Mouse (Mus musculus): ENCODE measurements around the gene Med29. TPM values are rescaled to one million over a fixed set of nuclear protein-coding genes. Genes with fewer than 3 reads are reported as not detected.
A peak's percentile ranks its signal among the peaks of the same experiment; 100 is the strongest.

The Med29 gene
- polyA plus RNA-seq, 1 experiment from 2014 or later: 48.3 TPM

DNA sequence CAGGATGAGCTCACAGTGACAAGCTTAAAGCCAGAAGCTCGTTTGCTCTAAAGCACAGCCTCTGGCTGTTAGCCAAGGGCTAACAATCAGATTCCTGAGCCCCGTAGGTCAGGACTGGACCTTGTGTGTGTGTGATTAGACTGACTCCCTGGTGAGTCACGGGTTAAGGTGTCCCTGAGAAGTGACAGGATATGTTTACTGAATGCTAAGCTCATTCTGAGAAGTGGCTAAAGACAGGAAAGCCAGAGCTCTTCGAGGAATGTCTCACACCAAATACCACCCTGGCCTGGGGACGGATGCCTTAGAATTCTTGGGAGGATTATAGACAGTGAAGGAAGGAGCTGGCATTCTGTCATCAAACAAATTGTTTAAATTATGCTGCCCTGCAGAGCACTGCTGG is 34.5 kb downstream of the Med29 start:
- peak; percentile 21 for ATAC-seq
- H3K4me2 ChIP-seq (replicated peaks): peak overlapping the region; percentile 18; the same call in 1 of the 2 replicates
- no peaks in the 10 kb centered on the region for H3K27me3 ChIP-seq (replicated peaks)
- H3K4me3 ChIP-seq (replicated peaks): no peak overlapping the region
- peak overlapping the region; percentile 74 for H3K27ac ChIP-seq
- peaks cover 40% of the 10 kb centered on the region for H3K36me3 ChIP-seq
- H3K9me3 ChIP-seq: no peaks in the 10 kb centered on the region
- no peak overlapping the region; the same call in 1 of the 2 replicates for H3K9ac ChIP-seq
- WGBS: 3% methylated on average over 5 of the region's 5 CpGs
- H3K4me1 ChIP-seq (replicated peaks): peaks cover 27% of the 10 kb centered on the region

DNA sequence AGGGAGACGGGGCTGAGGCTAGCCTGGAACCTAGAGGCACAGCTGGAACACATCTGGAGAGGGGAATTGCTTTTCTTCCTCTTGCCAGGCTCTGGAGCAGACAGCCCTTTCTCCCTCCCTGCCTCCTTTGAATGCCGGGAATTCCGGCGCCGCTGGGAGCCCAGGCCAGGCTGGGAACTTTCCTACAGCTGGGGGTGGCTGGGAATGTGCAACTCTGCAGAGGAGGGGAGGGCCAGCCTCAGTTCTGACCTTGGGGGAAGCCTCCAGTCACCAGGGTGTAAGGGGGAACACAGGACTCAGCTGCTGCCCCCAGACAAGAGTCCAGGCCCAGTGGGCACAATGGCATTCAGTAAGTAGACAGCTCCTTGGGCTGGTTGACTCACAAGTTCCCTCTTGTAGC is 35.5 kb downstream of the Med29 start:
- peaks cover 27% of the 10 kb centered on the region for H3K4me1 ChIP-seq (replicated peaks)
- no peak overlapping the region for H3K9ac ChIP-seq
- no peaks in the 10 kb centered on the region for H3K9me3 ChIP-seq
- peak overlapping the region; percentile 18; the same call in 1 of the 2 replicates for H3K4me2 ChIP-seq (replicated peaks)
- peak overlapping the region; percentile 74 for H3K27ac ChIP-seq
- 10% methylated on average over 5 of the region's 5 CpGs for WGBS
- ATAC-seq: peak; percentile 55
- no peak overlapping the region for H3K4me3 ChIP-seq (replicated peaks)
- no peaks in the 10 kb centered on the region for H3K27me3 ChIP-seq (replicated peaks)
- H3K36me3 ChIP-seq: peaks cover 36% of the 10 kb centered on the region

DNA sequence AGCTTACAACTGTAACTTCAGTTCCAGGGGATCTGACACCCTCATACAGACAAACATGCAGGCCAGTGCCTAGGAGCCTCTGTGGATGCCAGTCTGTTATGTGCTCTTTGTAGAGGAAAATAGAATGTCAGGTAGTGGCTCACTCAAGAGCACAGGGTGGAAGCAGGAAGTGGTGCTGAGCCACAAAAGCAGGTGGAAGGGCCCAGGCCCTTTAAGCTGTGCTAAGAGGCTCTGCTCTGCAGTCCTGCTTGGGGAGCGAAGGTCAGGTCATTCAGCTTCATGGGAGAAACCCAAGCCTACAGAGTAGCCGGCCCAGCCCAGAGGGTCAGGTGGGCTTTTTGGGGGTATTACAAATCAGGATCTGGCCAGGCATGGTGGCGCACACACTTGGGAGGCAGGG is 37.3 kb downstream of the Med29 start:
- Histone ChIP-seq H3K36me3 (peaks cover 27% of the 10 kb centered on the region), H3K9me3 (no peaks in the 10 kb centered on the region), H3K27ac (no peak overlapping the region), H3K4me1 (replicated peaks) (peaks cover 33% of the 10 kb centered on the region), H3K4me2 (replicated peaks) (no peak overlapping the region), H3K27me3 (replicated peaks) (no peaks in the 10 kb centered on the region), H3K9ac (no peak overlapping the region), H3K4me3 (replicated peaks) (no peak overlapping the region)
- ATAC-seq: no peak
- 86% methylated on average over 3 of the region's 3 CpGs for WGBS

DNA sequence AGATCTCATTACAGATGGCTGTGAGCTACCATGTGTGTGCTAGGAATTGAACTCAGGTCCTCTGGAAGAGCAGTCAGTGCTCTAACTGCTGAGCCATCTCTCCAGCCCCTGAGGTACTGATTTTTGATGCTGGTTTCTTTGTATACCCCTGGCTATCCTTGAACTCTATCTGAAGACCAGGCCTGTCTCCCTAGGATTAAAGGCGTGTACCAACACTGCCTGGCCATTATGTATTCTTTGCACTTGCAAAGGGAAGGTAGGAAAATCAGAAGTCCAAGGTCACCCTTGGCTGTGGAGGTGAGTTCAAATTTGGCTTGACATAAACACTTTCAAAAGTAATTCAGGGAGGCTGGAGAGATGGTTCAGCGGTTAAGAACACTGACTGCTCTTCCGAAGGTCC is 37.9 kb downstream of the Med29 start:
- Histone ChIP-seq H3K9me3 (no peaks in the 10 kb centered on the region), H3K9ac (no peak overlapping the region), H3K27ac (no peak overlapping the region), H3K4me1 (replicated peaks) (peaks cover 37% of the 10 kb centered on the region), H3K4me2 (replicated peaks) (no peak overlapping the region), H3K27me3 (replicated peaks) (no peaks in the 10 kb centered on the region), H3K36me3 (peaks cover 27% of the 10 kb centered on the region), H3K4me3 (replicated peaks) (no peak overlapping the region)
- no peak for ATAC-seq
- 93% methylated on average over 3 of the region's 3 CpGs for WGBS

DNA sequence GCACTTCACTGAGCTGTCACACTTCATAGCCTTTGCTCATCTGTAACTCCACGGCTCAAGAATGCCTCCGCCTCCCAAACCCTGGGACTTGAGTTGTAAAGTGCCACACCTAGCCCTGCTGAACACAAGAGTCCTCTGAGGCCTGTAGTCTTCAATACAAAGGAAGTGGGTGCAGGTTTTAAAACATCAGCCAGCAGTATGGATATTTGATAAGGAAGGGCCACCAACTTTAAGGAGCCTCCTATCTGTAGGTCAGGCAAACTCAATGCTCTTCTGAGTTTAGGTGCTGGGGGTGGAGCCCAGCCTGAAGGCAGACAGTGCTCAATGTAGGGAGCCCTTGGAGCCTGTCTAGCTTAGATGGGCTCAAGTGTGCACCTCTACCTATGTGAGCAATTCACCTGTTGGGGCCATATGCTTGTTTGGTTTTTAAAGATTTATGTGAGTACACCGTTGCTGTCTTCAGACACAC is 38.4 kb downstream of the Med29 start:
- H3K4me3 ChIP-seq (replicated peaks): no peak overlapping the region
- 72% methylated on average over 3 of the region's 3 CpGs for WGBS
- no peak overlapping the region for H3K9ac ChIP-seq
- no peak for ATAC-seq
- H3K36me3 ChIP-seq: peaks cover 26% of the 10 kb centered on the region
- H3K27ac ChIP-seq: 0 out of 2 replicates have a peak overlapping the region, but pooled peaks have one; percentile 6
- no peaks in the 10 kb centered on the region for H3K27me3 ChIP-seq (replicated peaks)
- H3K9me3 ChIP-seq: no peaks in the 10 kb centered on the region
- peaks cover 37% of the 10 kb centered on the region for H3K4me1 ChIP-seq (replicated peaks)
- no peak overlapping the region for H3K4me2 ChIP-seq (replicated peaks)

DNA sequence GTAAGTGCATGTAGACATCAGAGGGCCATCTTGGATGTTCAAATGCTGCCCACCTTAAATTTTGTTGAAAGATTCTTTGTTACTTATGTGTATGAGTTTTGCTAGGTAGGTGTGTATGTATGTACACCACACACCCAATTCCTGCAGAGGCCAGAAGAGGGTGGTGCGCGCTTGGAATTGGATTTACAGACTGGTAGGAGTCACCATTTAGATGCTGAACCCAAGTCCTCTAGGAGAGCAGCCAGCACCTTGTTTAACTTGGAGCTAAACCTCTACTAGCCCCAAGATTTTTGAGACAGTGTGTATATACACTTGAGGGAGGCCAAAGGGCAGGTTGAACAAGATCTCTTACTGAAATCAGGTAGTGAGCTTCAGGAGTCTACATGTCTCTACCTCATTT is 39.2 kb downstream of the Med29 start:
- Histone ChIP-seq H3K27ac (no peak overlapping the region), H3K4me3 (replicated peaks) (no peak overlapping the region), H3K9ac (no peak overlapping the region), H3K27me3 (replicated peaks) (no peaks in the 10 kb centered on the region), H3K4me2 (replicated peaks) (no peak overlapping the region), H3K9me3 (no peaks in the 10 kb centered on the region), H3K36me3 (peaks cover 21% of the 10 kb centered on the region), H3K4me1 (replicated peaks) (peaks cover 28% of the 10 kb centered on the region)
- no peak for ATAC-seq
- WGBS: 97% methylated on average over 2 of the region's 2 CpGs

DNA sequence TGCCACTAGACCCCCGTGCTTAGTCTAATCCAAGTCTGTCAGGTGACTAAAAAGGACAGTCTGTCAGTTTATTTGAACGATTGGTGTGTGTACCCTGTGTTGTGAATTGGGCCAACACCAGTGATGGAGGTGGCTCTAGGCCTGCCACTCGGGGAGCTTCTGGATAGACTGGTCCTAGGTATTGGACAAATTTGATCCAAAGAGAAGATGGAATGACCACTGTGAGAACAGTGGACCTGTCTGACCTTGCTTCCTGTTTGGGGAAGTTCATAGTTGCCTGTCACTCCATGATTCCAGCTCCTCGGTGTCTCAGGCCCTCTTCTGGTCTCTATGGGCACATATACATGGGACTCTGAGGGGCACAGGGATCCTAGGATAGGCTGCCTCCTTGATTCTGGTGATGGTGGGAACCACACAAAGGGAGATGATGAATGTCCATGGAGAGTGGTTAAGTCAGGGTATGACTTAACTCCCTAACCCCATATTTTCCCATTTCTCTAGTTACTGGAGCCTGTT is 40.8 kb downstream of the Med29 start:
- Histone ChIP-seq H3K4me3 (replicated peaks) (peak overlapping the region; percentile 83), H3K9me3 (no peaks in the 10 kb centered on the region), H3K4me2 (replicated peaks) (peak overlapping the region; percentile 71), H3K4me1 (replicated peaks) (peaks cover 12% of the 10 kb centered on the region), H3K27ac (no peak overlapping the region), H3K9ac (peak overlapping the region; percentile 97), H3K27me3 (replicated peaks) (no peaks in the 10 kb centered on the region), H3K36me3 (peaks cover 21% of the 10 kb centered on the region)
- no peak for ATAC-seq
- 38% methylated on average over 4 of the region's 4 CpGs for WGBS

DNA sequence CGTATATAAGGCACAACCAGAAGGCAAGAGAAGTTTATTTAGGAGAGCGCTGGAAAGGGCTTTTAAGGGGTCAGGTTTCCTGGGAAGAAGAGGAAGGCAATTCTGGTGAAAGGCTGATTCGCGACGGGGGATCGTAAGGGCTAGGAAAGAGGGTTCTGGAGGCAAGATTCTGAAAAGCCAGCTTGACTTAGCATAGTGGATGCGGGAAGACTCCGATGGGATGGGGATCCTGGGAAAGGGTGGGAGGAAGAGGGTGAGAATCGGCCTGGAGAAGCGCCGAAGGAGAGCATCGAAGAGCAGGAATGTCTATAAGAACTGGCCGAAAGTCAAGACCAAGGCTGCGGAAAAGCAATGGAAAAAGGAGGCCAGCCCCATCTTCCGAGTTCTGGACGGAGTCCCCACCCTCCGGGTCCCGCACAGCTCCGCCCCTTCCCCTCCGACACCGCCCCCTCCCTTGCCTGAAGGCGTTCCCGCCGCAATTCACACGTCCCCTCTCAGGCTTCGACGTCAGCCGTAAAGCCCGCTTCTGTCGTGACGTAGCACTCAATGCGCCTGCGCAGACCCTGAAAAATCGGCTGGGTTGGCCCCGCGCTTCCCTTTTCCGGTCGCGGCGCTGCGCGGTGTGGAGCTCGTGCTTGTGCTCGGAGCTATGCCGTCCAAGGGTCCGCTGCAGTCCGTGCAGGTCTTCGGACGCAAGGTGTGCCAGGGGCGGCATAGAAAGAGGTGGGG is 42.2 kb downstream of the Med29 start, which contains the start of gene Rps16:
TSS of gene Rps16 (plus strand) at position 498 of the 729 bp plus-strand sequence.
- H3K27me3 ChIP-seq (replicated peaks): no peaks in the 10 kb centered on the region
- WGBS: under 1% methylated on average over 50 of the region's 50 CpGs
- H3K36me3 ChIP-seq: peaks cover 21% of the 10 kb centered on the region
- peak within 1 kb of the TSS; percentile 77 for H3K4me2 ChIP-seq (replicated peaks)
- H3K4me3 ChIP-seq (replicated peaks): peak within 1 kb of the TSS; percentile 83
- peaks cover 10% of the 10 kb centered on the region for H3K4me1 ChIP-seq (replicated peaks)
- peak; percentile 95 for ATAC-seq
- peak within 1 kb of the TSS; percentile 97 for H3K9ac ChIP-seq
- peak within 1 kb of the TSS; percentile 95 for H3K27ac ChIP-seq
- no peaks in the 10 kb centered on the region for H3K9me3 ChIP-seq

DNA sequence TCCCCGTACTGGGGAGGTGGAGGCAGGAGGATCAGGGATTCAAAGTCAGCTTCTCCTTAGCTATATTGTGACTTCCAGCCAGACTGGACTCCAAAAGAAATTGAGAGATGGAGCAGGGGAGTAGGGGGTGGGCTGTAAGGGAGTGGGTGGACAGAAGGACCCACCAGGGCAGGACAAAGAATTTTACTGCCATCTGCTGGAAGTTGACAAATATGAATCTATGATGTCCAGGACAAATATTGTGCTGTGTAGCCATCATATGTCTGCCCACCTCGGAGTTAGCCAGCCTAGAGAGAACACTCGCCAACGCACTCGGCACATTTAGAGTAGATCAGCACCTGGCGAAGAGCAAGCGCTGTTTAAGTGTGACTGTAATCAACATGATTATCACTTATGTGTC is 43.9 kb downstream of the Med29 start:
- H3K36me3 ChIP-seq: peaks cover 16% of the 10 kb centered on the region
- WGBS: 84% methylated on average over 7 of the region's 7 CpGs
- H3K4me3 ChIP-seq (replicated peaks): no peak overlapping the region
- no peaks in the 10 kb centered on the region for H3K27me3 ChIP-seq (replicated peaks)
- H3K4me2 ChIP-seq (replicated peaks): no peak overlapping the region
- H3K9me3 ChIP-seq: no peaks in the 10 kb centered on the region
- peaks cover 10% of the 10 kb centered on the region for H3K4me1 ChIP-seq (replicated peaks)
- no peak for ATAC-seq
- H3K9ac ChIP-seq: no peak overlapping the region
- no peak overlapping the region for H3K27ac ChIP-seq

DNA sequence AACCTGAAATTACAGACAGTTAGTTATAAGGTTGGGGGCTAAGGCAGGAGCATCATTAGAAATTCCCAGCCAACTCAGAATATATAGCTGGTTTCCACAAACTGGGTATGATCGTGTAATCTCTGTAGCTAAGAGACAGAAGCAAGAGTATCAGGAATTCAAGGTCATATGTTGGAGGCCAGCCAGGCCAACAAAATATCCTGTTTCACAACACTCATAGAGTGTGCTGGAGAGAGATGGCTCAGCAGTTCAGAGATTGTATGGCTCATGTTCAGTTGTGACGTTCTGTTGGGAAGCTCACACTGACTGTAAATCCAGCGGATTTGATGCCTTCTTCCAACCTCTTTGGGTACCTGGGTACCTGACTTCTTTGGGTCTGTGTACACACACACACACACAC is 44.8 kb downstream of the Med29 start:
- no peak overlapping the region for H3K4me3 ChIP-seq (replicated peaks)
- no peak overlapping the region for H3K27ac ChIP-seq
- no peak overlapping the region for H3K9ac ChIP-seq
- H3K9me3 ChIP-seq: no peaks in the 10 kb centered on the region
- no peak for ATAC-seq
- peaks cover 8% of the 10 kb centered on the region for H3K36me3 ChIP-seq
- no peaks in the 10 kb centered on the region for H3K27me3 ChIP-seq (replicated peaks)
- peaks cover 10% of the 10 kb centered on the region for H3K4me1 ChIP-seq (replicated peaks)
- WGBS: 55% methylated on average over 3 of the region's 3 CpGs
- H3K4me2 ChIP-seq (replicated peaks): no peak overlapping the region

DNA sequence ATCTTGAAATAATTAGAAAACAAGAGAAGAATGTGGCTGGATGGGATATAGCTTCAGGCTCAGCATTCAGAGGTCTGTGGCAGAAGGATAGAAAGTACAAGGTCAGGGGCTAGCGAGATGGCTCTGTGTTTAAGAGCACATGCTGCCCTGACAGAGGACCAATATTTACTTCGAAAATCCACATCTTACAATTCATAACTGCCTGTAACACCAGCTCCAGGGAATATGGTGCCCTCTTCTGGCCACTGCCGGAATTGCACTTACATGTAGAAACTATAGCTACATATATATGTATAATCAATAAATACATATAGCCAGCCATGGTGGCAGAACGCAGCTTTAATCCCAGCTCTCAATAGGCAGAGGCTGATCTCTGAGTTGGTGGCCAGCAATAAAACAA is 47.9 kb downstream of the Med29 start:
- 3% methylated on average over 4 of the region's 4 CpGs for WGBS
- H3K27me3 ChIP-seq (replicated peaks): no peaks in the 10 kb centered on the region
- H3K27ac ChIP-seq: no peak overlapping the region
- H3K4me3 ChIP-seq (replicated peaks): no peak overlapping the region
- H3K4me2 ChIP-seq (replicated peaks): no peak overlapping the region
- H3K9me3 ChIP-seq: no peaks in the 10 kb centered on the region
- no peak for ATAC-seq
- H3K36me3 ChIP-seq: no peaks in the 10 kb centered on the region
- H3K9ac ChIP-seq: no peak overlapping the region
- H3K4me1 ChIP-seq (replicated peaks): peaks cover 4% of the 10 kb centered on the region

DNA sequence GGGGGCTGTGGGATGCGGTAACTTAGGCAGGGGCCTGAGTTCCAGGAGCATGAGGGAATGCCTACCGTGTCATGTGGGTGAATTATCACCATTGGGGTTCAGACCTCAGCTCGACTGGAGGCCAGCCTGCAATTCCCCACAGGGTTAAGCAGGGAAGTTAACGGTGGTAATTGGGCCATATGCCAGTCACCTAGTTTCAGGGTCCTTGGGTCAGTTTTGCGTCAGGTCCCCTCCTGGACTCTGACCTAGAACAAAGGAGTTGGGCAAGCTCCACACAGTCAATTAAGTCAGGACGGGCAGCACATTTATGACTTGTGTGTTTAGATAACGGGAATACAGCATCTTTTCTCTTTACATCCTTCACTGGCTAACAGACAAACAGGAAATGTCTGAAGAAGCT is 51.1 kb downstream of the Med29 start:
- peak; percentile 20; the same call in 1 of the 2 replicates for ATAC-seq
- H3K36me3 ChIP-seq: no peaks in the 10 kb centered on the region
- no peak overlapping the region for H3K27ac ChIP-seq
- no peak overlapping the region for H3K9ac ChIP-seq
- no peaks in the 10 kb centered on the region for H3K9me3 ChIP-seq
- H3K4me3 ChIP-seq (replicated peaks): no peak overlapping the region
- H3K4me1 ChIP-seq (replicated peaks): peaks cover 10% of the 10 kb centered on the region
- H3K4me2 ChIP-seq (replicated peaks): no peak overlapping the region
- WGBS: 12% methylated on average over 7 of the region's 7 CpGs
- no peaks in the 10 kb centered on the region for H3K27me3 ChIP-seq (replicated peaks)

Data from intestine, embryonic 15.5 days (tissue).